9 mouse cellular contexts compared by ENCODE assay signal in the genomic region with DNA sequence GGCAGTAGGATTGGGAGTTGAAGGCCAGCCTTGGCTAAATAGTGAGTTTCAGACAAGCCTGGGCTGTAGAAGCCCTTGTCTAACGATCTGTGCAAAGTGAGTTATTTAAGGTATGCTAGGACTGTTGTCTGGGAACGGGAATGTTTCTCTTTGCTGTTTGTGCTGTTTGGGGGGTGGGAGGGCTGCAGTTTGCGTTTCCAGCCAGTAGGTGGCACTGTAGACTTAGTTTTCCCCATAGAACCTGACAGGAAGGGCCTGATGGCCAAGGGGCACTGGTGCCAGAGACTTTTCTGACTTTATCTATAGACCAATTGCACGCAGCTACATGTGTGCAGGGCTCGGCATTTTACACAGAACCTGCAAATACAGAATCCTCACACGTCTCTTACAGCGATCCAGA. TPM values are rescaled to one million over a fixed set of nuclear protein-coding genes. Genes with fewer than 3 reads are reported as not detected.
DNase-seq lines count a peak whose midpoint lies in the region; ATAC-seq and TF ChIP-seq lines count a peak whose summit lies in the region.
"Had no signal": no experiment of that assay in that cellular context is flagged by ENCODE, and none has a peak within 500 bp of the region (broad histone marks: within the 10 kb centered on the region; RNA-seq: fewer than 3 reads in every experiment).

No protein-coding gene starts in this region.

- 26% methylated on average over 7 of the region's 7 CpGs for WGBS in intestine, embryonic 16.5 days
- 26% methylated on average over 7 of the region's 7 CpGs for WGBS in liver, adult 2 months
- WGBS in olfactory bulb, adult 2 months = 28% methylated on average over 7 of the region's 7 CpGs

- no peak overlapping the region for H3K4me3 ChIP-seq in testis, adult 2 months (ENCODE audit: control insufficient read depth, low read depth, low read length)
- H3K4me3 ChIP-seq in intestine, embryonic 16.5 days (ENCODE audit: low read length) = no peak overlapping the region
- no peak overlapping the region for H3K4me3 ChIP-seq in liver, adult 2 months (ENCODE audit: insufficient read depth, low read depth, low read length)
- H3K4me3 ChIP-seq in olfactory bulb, adult 2 months (ENCODE audit: insufficient read depth, low read depth, low read length) = no peak overlapping the region

- no peaks in the 10 kb centered on the region for H3K27me3 ChIP-seq in testis, adult 2 months (ENCODE audit: control insufficient read depth, insufficient read depth, low read length)
- H3K27me3 ChIP-seq in intestine, embryonic 16.5 days (replicated peaks; ENCODE audit: control insufficient read depth, insufficient read depth, low read length) = no peaks in the 10 kb centered on the region
- H3K27me3 ChIP-seq in liver, adult 2 months (ENCODE audit: control insufficient read depth, insufficient read depth, low read length) = no peaks in the 10 kb centered on the region

- H3K9me3 ChIP-seq in intestine, embryonic 16.5 days (ENCODE audit: control insufficient read depth, low read length) = no peaks in the 10 kb centered on the region

- no peaks in the 10 kb centered on the region for H3K79me2 ChIP-seq in liver, adult 2 months (ENCODE audit: control insufficient read depth, insufficient read depth, low read length)

- peak; percentile 23; the same call in 1 of the 2 replicates for ATAC-seq in frontal cortex, adult (ENCODE audit: low TSS enrichment)
- peak; percentile 45; the same call in 1 of the 2 replicates for ATAC-seq in intestine, embryonic 16.5 days

- no peak overlapping the region for H3K9ac ChIP-seq in intestine, embryonic 16.5 days (ENCODE audit: low read depth, low read length)
- H3K9ac ChIP-seq in liver, adult 2 months (ENCODE audit: low read depth, low read length) = no peak overlapping the region

- H3K27ac ChIP-seq in testis, adult 2 months (ENCODE audit: control insufficient read depth, insufficient read depth, low read depth, low read length) = no peak overlapping the region
- H3K27ac ChIP-seq in intestine, embryonic 16.5 days (ENCODE audit: low read length) = no peak overlapping the region
- no peak overlapping the region for H3K27ac ChIP-seq in liver, adult 2 months (replicated peaks; ENCODE audit: insufficient read depth, low read depth, low read length)
- no peak overlapping the region for H3K27ac ChIP-seq in olfactory bulb, adult 2 months (ENCODE audit: insufficient read depth, low read depth, low read length)

- no peak overlapping the region for H3K4me2 ChIP-seq in intestine, embryonic 16.5 days (ENCODE audit: low read depth, low read length)

- peak; percentile 92; the same call in 1 of the 2 replicates for TF ChIP-seq CTCF in testis, adult 2 months (IDR thresholded peaks at IDR 0.05; ENCODE audit: control insufficient read depth, insufficient read depth, insufficient replicate concordance, low read depth, low read length)
- peak; percentile 92 for TF ChIP-seq CTCF in liver, adult 2 months (IDR thresholded peaks at IDR 0.05; ENCODE audit: low read depth, low read length)
- TF ChIP-seq CTCF in olfactory bulb, adult 2 months (IDR thresholded peaks at IDR 0.05; ENCODE audit: insufficient read depth, low read depth, low read length) = peak; percentile 65

- no peak for DNase-seq in testis, postnatal 14 days (ENCODE audit: low spot score)
- peak; percentile 58 to 74 for DNase-seq in adrenal gland, postnatal 36 days
- DNase-seq in liver, adult 2 months (ENCODE audit: extremely low read depth, low read depth, low spot score) = peak; percentile 46
- DNase-seq in urinary bladder, adult 18-20 months (ENCODE audit: low spot score in 2 of 2) = no peak

- H3K36me3 ChIP-seq in testis, adult 2 months (ENCODE audit: control insufficient read depth, insufficient read depth, low read length) = peaks cover 7% of the 10 kb centered on the region
- H3K36me3 ChIP-seq in intestine, embryonic 16.5 days (ENCODE audit: control insufficient read depth, insufficient read depth, low read length) = 0 out of 2 replicates have a peak, but pooled peaks cover 4% of the 10 kb centered on the region
- peaks cover 1% of the 10 kb centered on the region; the same call in 1 of the 2 replicates for H3K36me3 ChIP-seq in liver, adult 2 months (ENCODE audit: control insufficient read depth, insufficient read depth, low read length)

- H3K4me1 ChIP-seq in testis, adult 2 months (ENCODE audit: control insufficient read depth, insufficient read depth, low read length) = no peaks in the 10 kb centered on the region
- H3K4me1 ChIP-seq in intestine, embryonic 16.5 days (ENCODE audit: control insufficient read depth, insufficient read depth, low read length) = peaks cover 5% of the 10 kb centered on the region; the same call in 1 of the 2 replicates
- no peaks in the 10 kb centered on the region for H3K4me1 ChIP-seq in liver, adult 2 months (ENCODE audit: control insufficient read depth, insufficient read depth, low read length)
- H3K4me1 ChIP-seq in olfactory bulb, adult 2 months (ENCODE audit: control insufficient read depth, insufficient read depth, low read length) = peaks cover 8% of the 10 kb centered on the region

- no peak for TF ChIP-seq POLR2A in testis, adult 2 months (IDR thresholded peaks at IDR 0.05; ENCODE audit: control insufficient read depth, low read depth, low read length)
- no peak for TF ChIP-seq POLR2A in liver, adult 2 months (IDR thresholded peaks at IDR 0.05; ENCODE audit: extremely low read depth, insufficient read depth, low read length)
- no peak for TF ChIP-seq POLR2A in olfactory bulb, adult 2 months (IDR thresholded peaks at IDR 0.05; ENCODE audit: insufficient read depth, low read depth, low read length)

RNA-seq across cellular contexts. Expression of gene Gpn2, which starts 8.4 kb away (rescaled TPM):
- 30.9 and 37.4 TPM in 2 replicates for polyA plus RNA-seq in testis, adult 2 months (2012; rRNA removed)
- total RNA-seq in adrenal gland, postnatal 36 days (2021) = 10 to 100 TPM; 16.4 to 21.4 TPM
- 17.1 and 17.3 TPM in 2 replicates for polyA plus RNA-seq in intestine, embryonic 16.5 days (2015; fragmentation: Nextera tagmentation; extraction: Ambion mirVana)
- total RNA-seq in liver, adult 2 months (2014; rRNA removed) = 8.9 and 10.1 TPM in 2 replicates
- polyA plus RNA-seq in liver, adult 2 months (2012; rRNA removed) = 35.0 and 38.2 TPM in 2 replicates
- not detected in 2 replicates for polyA plus RNA-seq in olfactory bulb, adult 2 months (2012; ENCODE audit: insufficient read depth, insufficient read length, low replicate concordance, missing spikeins)

RNA-seq across cellular contexts. Expression of gene Sfn, which starts 9.4 kb away (rescaled TPM):
- 0.81 and 1.1 TPM in 2 replicates for polyA plus RNA-seq in testis, adult 2 months (2012; rRNA removed)
- 1 to 10 TPM; 1.2 to 1.4 TPM for total RNA-seq in adrenal gland, postnatal 36 days (2021)
- polyA plus RNA-seq in intestine, embryonic 16.5 days (2015; fragmentation: Nextera tagmentation; extraction: Ambion mirVana) = 50.1 and 59.9 TPM in 2 replicates
- 0.55 and 0.81 TPM in 2 replicates for total RNA-seq in liver, adult 2 months (2014; rRNA removed)
- polyA plus RNA-seq in liver, adult 2 months (2012; rRNA removed) = 0.54 and 0.77 TPM in 2 replicates
- not detected in 2 replicates for polyA plus RNA-seq in olfactory bulb, adult 2 months (2012; ENCODE audit: insufficient read depth, insufficient read length, low replicate concordance, missing spikeins)

RNA-seq across cellular contexts. Expression of gene Gpatch3, which starts 18.0 kb away (rescaled TPM):
- polyA plus RNA-seq in testis, adult 2 months (2012; rRNA removed) = 4.9 and 5.7 TPM in 2 replicates
- 1 to 10 TPM; 4.8 to 5.7 TPM for total RNA-seq in adrenal gland, postnatal 36 days (2021)
- polyA plus RNA-seq in intestine, embryonic 16.5 days (2015; fragmentation: Nextera tagmentation; extraction: Ambion mirVana) = 5.5 and 7.5 TPM in 2 replicates
- 3.8 and 4.3 TPM in 2 replicates for total RNA-seq in liver, adult 2 months (2014; rRNA removed)
- 3.8 and 4.2 TPM in 2 replicates for polyA plus RNA-seq in liver, adult 2 months (2012; rRNA removed)
- polyA plus RNA-seq in olfactory bulb, adult 2 months (2012; ENCODE audit: insufficient read depth, insufficient read length, low replicate concordance, missing spikeins) = not detected in 2 replicates

RNA-seq across cellular contexts. Expression of gene Nr0b2, which starts 39.4 kb away (rescaled TPM):
- 0.42 and 0.51 TPM in 2 replicates for polyA plus RNA-seq in testis, adult 2 months (2012; rRNA removed)
- 10 to 100 TPM; 27.9 to 52.7 TPM for total RNA-seq in adrenal gland, postnatal 36 days (2021)
- 9.2 and 10.3 TPM in 2 replicates for polyA plus RNA-seq in intestine, embryonic 16.5 days (2015; fragmentation: Nextera tagmentation; extraction: Ambion mirVana)
- total RNA-seq in liver, adult 2 months (2014; rRNA removed) = 25.7 and 52.4 TPM in 2 replicates
- 164 and 300 TPM in 2 replicates for polyA plus RNA-seq in liver, adult 2 months (2012; rRNA removed)
- not detected in 2 replicates for polyA plus RNA-seq in olfactory bulb, adult 2 months (2012; ENCODE audit: insufficient read depth, insufficient read length, low replicate concordance, missing spikeins)
- total RNA-seq: gastrocnemius, postnatal 4 days had no signal

RNA-seq across cellular contexts. Expression of gene Nudc, which starts 46.8 kb away (rescaled TPM):
- 83.0 and 104 TPM in 2 replicates for polyA plus RNA-seq in testis, adult 2 months (2012; rRNA removed)
- total RNA-seq in adrenal gland, postnatal 36 days (2021) = 100 to 1,000 TPM; 152 to 166 TPM
- polyA plus RNA-seq in intestine, embryonic 16.5 days (2015; fragmentation: Nextera tagmentation; extraction: Ambion mirVana) = 214 and 228 TPM in 2 replicates
- 48.1 and 50.6 TPM in 2 replicates for total RNA-seq in liver, adult 2 months (2014; rRNA removed)
- polyA plus RNA-seq in liver, adult 2 months (2012; rRNA removed) = 44.3 and 48.7 TPM in 2 replicates
- 355 TPM in 1 of 2 replicates, not detected in the other for polyA plus RNA-seq in olfactory bulb, adult 2 months (2012; ENCODE audit: insufficient read depth, insufficient read length, low replicate concordance, missing spikeins)

Comparison
In these comparisons a context has a peak if more than half of its experiments do, and no peak if none do; other contexts are left out.
1. DNase-seq: peak in adrenal gland, postnatal 36 days (2 of 2) and liver, adult 2 months (single experiment); none in testis, postnatal 14 days (single experiment) and urinary bladder, adult 18-20 months (0 of 2).
2. RNA of gene Gpn2, which starts 8.4 kb away (polyA plus RNA-seq): 35.0 to 38.2 TPM in liver, adult 2 months, 30.9 to 37.4 TPM in testis, adult 2 months and 17.1 to 17.3 TPM in intestine, embryonic 16.5 days; not detected in olfactory bulb, adult 2 months; every median in the first group is over 10 times any median in the second.
3. RNA of gene Sfn, which starts 9.4 kb away (polyA plus RNA-seq): 50.1 to 59.9 TPM in intestine, embryonic 16.5 days; 0.81 to 1.1 TPM in testis, adult 2 months, 0.54 to 0.77 TPM in liver, adult 2 months and not detected in olfactory bulb, adult 2 months; every median in the first group is over 10 times any median in the second.
4. Peak in every context shown above with its lines, with median percentiles within 50 percentile points of each other: CTCF ChIP-seq.